Mouse (Mus musculus): ENCODE data around the gene Rnase4. TPM values are rescaled to one million over a fixed set of nuclear protein-coding genes. Genes with fewer than 3 reads are reported as not detected.

The Rnase4 gene
- total RNA-seq, 2 experiments from 2014 or later: 50.0 to 53.8 TPM

DNA sequence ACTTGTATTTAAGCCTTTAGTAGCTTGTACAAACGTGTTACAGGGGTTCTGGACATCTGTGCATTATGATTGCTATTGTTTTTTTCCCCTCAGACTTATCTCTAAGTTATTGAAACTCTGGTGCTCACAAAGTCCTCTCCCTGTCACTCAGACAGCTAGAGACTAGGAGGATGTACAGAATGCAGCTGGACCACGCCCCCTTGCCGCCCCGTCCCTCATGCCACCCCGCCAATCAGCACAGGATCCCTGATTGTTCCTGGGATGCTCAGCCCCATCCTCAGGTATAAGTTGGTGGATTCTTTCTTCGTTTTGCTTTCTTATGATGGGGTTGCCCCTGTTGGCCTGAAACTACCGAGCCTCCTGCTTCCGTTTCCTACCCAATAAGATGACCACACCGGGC, 22.6 kb downstream of the Rnase4 start:
- intact Hi-C loops (cut with DNase I): no loop called here
- no peak for DNase-seq (ENCODE audit: low spot score)

DNA sequence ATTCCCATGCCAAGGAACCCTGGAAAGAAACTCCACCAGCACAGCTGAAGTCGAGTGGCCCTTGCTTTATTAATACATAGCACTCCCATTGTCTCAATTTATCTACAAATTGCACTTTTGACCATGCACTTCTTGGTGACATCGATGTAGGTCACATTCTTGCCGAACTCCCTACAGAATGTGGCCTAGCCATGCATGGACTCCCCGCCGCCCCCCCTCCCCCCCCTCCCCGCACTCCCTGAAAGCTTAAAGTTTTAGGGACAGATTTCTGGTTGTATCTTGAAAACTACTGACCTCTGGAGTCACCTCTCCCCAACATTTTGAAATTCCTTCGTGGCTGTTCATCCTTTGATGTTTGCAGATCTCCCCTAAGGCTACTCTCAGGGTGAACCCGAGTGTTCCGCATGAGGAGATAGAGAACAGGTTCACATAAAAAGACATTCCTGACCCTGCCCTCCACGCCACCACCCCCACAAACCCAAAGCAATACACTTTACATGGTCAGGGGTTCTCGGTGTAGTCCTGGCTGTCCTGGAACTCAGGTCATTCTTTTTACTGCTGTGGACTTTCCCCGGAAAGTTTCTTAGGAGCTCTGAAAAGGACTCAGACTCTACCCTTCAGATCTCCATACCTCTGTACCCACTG, 23.2 kb downstream of the Rnase4 start, which contains the start of gene Eddm3b:
TSS of gene Eddm3b (plus strand) at position 511 of the 645 bp plus-strand sequence.
- intact Hi-C loops (cut with DNase I): no loop called here
- DNase-seq (ENCODE audit: low spot score): no peak

DNA sequence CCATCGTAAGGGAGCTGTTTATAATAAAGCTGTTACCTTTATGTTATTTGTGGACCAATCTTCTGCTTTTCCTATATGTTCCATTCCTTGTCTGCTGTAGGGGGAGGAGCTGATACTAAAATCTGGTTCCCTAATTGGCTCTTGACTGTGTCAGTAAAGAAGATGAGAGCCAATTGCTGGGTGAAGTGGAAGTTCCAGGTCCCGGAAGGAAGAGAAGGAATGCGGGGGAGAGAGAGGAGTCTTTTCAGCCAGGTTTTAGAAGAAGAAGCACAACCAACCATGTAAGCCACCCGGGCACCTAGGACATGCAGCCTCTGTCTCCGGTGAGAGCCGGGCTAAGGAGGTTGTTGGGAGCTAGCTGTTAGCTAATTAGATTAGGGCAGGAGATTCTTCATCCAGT, 34.8 kb downstream of the Rnase4 start:
- intact Hi-C loops (cut with DNase I): no loop called here
- DNase-seq (ENCODE audit: low spot score): no peak

DNA sequence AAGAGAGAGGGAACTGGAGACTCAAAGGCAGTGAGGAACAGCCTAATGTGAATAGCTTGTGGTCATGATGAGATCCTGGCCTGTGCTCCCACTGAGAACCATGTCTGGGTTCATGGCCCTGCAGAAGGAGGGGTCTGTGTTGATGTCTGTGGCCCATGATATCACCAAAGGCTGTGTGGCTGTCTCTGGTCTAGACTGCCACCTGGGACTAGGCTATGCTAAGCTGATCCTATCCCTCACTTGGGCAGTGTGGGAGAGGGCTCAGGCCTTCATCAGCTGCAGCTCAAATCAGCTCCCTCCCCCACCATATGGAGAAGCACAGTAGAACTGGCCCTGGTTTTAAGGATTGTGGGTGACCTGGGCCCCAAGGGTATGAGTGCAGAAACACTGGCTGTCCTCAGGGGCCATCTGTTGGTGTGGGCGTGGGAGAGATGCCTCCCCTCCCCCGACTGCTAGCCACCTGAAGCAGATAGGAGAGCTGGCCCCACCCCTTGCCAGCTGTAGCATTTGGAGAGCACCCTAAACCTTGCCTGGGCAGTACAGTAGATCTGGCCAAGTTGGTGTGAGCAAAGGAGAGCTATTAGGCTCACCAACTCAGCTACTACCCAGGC, 36.9 kb downstream of the Rnase4 start:
- DNase-seq (ENCODE audit: low spot score): no peak
- intact Hi-C loops (cut with DNase I): no loop called here

DNA sequence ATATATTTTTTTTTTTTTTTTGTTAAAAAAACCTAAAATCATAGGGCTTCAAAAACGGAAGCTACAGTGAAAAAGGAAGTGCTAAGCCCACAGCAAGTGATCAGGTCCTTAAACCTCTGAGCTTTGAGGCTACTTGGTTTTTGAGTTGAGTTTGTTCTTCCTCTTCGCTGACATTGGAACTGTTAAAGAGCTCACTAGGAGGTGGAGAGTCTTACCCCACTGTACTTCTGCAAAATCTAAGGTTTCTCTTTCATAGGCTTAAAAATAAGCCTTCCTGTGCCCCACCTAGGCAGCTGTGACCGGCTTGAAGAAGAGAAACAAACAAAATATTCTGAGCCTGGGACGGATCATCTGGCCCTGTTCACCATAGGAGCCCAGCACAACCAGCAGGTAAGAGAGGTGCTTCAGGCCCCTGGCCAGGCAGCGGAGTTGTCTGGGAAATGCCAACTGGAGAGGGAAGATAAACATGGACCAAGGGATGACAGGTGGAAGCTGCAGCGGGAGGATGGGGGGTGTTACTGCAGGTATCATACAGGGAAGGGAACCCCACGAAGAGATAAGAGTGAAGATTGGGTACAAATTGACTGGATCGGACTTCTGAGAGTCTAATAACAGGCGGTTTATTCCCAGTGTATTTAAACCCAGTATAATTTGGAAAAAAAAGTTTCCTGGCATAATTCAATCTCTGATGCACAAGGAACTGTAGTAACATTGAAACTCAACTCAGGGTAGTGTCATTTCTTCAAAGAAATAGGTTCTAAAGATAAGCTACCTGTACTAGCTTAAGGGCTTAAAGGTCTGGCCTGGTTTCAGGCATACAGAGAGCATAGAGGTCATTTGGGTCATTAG, 38.1 kb downstream of the Rnase4 start:
- intact Hi-C loops (cut with DNase I): no loop called here
- DNase-seq (ENCODE audit: low spot score): no peak

DNA sequence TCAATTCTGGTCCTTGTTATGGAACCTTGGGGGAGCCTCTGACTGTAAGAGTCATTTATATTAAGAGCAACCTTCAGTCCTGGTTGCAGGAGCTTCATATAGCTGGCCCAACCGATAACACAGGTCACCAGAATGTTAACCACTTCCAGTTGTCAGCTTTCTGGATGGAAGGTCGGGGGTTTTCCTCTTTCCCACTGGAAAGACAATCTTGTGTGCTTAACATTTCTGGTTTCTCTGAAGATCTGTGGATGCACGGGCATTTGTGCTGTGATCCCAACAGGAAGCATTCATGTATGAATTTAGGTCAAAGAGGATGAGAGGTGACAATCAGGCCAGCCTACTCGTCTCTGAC, 38.7 kb downstream of the Rnase4 start:
- intact Hi-C loops (cut with DNase I): no loop called here
- no peak for DNase-seq (ENCODE audit: low spot score)

DNA sequence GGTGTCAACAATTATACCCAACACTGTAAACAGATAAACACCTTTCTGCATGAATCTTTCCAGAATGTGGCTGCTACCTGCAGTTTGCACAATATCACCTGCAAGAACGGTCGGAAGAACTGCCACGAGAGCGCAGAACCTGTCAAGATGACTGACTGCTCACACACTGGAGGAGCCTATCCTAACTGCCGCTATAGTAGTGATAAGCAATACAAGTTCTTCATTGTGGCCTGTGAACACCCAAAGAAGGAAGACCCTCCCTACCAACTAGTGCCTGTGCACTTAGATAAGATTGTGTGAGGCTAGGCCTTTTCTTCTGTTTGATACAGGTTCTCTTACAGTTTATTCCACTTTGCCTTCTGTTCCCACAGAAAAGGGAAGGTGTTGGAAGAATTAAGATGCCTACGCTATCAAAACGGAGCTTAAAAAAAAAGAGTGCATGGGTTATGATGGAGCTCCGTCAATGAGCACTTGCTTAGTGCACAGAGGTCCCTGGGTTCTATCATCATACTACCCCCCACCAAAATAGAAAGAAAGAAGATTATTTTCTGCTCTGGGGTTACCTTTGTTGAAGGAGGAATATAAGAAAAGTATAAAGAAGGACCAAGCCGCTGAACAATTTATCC, 39.6 kb downstream of the Rnase4 start:
- intact Hi-C loops (cut with DNase I): no loop called here
- no peak for DNase-seq (ENCODE audit: low spot score)

DNA sequence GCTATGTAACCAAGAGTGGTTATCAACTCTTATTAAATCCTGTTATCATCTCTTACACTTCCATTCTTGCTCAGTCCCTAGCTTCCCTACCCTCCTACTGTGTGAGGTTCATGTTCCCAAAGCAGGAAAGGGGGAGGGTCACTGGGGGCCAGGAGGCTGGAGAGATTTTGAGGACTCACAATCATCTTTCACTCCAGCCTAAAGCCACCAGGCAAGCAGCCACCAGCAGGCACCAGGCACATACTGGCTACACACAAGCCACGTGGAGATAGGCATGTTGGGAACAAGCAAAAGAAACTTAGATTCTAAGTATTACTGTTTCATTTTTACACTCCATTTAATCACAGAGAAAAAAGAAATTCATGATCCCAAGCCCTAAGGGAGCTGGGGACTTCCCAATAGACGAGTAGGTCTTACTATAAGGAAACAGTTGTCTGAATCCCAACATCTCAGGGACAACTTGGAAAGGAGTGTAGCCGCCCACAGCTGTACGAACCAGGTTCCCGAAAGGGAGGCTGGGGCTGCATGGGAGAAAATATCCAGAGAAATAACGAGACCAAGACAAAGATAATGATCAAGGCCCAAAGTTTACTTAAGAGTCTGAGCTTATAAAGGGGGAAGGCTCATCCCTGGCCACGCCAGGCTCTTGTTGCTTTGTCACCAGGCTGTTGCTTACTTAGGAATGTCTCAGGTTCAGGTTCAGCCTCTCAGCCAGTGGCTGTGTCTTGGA, 40.4 kb downstream of the Rnase4 start:
- DNase-seq (ENCODE audit: low spot score): no peak
- intact Hi-C loops (cut with DNase I): no loop called here

DNA sequence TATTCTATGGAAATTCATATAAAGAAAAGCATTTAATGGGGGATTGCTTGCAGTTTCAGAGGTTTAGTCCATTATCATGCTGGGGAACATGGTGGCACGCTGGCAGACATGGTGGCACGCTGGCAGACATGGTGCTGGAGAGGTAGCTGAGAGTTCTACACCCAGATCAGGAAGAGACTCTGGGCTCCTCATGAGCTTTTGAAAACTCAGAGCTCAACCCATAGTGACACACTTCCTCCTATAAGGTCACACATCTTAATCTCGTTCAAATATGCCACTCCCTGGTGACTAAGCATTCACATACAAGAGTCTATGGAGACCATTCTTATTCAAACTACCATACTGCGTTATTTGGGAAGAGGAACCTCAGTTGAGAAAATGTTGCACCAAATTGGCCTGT, 41.5 kb downstream of the Rnase4 start:
- intact Hi-C loops (cut with DNase I): no loop called here
- no peak for DNase-seq (ENCODE audit: low spot score)

DNA sequence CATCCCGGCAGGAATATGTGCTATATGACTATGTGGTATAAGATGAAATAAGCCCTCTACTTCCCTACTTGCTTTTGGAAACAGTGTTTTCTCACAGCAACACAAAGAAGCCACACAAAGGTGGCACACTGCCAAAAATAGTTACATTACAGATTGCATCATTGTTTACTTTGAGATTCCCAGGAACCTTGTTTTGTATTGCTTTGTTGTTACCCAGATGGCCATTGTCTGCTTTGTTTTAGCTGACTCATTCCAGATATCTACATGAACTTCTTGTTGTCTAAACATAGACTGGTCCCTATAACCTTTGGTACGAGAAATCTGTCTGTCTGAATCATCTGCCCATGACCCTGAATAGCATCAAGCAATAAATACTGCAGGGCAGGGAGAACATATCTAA, 49.5 kb downstream of the Rnase4 start:
- no peak for DNase-seq (ENCODE audit: low spot score)
- intact Hi-C loops (cut with DNase I): no loop called here

DNA sequence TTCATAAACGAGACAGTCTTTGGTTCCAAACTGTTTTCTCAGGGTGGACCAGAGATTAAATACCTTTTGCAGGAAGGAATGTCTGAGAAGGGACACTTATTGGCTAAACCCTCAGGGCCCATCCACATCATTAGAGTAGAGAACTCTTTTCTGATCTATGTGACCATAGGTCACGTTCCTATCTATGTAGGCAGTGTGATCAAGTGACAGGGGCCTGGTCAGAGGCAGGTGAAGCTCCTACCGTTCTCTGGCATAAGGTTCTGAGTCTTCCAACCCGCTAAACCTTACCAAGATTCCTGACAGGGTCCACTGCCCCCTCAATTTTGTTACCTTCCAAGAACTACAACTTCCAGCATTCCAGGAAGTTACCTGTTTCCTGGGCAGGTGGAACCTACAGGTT, 51.2 kb downstream of the Rnase4 start:
- intact Hi-C loops (cut with DNase I): no loop called here
- no peak for DNase-seq (ENCODE audit: low spot score)

DNA sequence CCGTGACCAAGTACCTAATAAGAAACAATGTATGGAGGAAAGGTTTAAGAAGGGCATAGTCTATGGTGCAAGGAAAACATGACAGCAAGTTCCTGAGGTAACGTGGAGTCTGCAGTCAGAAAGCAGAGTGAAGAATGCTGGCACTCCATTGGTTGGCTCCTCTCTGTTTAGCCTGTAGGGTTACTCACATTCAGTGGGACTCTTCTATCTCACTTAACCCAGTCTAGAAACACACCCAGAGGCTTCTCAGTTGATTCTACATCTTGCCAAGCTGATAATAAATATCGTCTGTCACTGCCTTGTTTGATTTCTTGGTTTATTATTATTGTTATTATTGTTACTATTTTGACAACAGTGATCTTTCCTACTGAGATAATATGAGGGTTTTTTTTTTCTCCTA, 51.7 kb downstream of the Rnase4 start:
- no peak for DNase-seq (ENCODE audit: low spot score)
- intact Hi-C loops (cut with DNase I): no loop called here

DNA sequence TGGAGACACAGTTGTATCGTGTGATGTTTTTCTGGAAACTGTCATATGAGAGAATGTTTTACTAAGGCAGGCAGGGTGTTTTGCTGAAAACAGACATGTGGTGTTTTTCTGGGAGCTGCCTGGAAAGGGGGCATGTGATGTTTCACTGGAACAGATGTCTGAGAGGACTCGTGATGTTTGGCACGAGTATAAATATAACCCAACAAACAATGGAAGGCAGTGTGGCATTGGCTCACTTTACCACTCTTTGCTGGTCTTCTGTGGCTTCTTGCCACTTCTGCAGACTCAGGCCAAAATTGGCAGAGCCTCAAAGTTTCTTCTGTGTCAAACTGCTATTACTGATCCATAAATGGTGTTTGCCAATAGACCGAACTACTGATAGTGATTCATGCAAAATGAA, 52.4 kb downstream of the Rnase4 start:
- intact Hi-C loops (cut with DNase I): no loop called here
- DNase-seq (ENCODE audit: low spot score): no peak

DNA sequence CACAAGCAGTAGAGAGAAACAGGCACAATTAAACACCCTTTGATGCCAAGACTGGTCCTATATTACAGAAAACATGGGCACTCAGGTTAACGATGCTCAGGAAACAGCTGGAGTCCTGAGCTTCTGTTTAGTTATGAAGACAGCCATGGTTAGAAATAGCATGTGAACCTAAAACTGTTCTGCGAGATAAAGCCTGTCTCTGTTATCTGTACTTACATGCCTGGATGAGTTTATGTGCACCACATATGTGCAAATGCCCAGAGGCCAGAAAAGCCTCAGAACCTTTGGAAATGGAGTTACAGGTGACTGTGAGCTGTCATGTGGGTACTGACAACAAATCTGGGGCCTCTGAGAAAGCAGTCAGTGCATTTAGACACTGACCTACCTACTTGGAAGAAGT, 53.1 kb downstream of the Rnase4 start:
- intact Hi-C loops (cut with DNase I): no loop called here
- DNase-seq (ENCODE audit: low spot score): no peak

DNA sequence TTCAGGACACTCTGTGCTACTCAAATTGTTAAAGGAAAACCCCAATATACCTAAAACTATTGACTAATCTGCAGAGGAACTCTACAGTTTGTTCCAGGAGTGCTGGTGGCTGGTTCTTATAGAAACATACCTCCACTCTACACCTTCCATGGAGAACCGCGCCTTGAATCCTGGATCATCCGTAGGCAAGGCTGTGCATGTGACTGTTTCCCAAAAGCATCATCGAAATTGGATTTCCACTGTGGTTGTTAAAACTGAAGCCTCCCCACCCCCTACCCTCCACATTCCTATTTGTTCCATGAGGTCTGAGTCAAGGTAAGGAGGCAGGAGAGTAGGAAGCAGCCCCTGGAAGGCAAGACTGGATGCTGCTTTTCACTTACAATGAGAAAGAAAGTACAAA, 53.6 kb downstream of the Rnase4 start:
- no peak for DNase-seq (ENCODE audit: low spot score)
- intact Hi-C loops (cut with DNase I): no loop called here

DNA sequence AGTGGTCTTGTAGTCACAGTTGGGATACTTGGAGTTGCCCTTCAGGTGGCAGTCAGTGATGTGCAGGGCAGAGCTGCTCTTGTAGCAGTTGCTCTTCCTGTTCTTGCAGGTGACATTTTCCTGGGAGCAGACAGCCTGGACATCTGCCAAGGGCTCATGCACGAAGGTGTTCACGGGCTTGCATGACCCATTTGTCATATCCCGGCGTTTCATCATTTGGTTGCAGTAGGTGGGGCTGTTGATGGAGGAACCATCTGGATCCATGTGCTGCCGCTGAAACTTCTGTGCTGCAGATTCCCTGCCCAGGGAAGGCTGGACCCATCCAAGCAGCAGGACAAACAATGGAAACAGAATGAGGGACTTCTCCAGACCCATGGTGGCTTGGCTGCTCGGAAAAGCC, 54.6 kb downstream of the Rnase4 start:
- intact Hi-C loops (cut with DNase I): no loop called here
- DNase-seq (ENCODE audit: low spot score): no peak

DNA sequence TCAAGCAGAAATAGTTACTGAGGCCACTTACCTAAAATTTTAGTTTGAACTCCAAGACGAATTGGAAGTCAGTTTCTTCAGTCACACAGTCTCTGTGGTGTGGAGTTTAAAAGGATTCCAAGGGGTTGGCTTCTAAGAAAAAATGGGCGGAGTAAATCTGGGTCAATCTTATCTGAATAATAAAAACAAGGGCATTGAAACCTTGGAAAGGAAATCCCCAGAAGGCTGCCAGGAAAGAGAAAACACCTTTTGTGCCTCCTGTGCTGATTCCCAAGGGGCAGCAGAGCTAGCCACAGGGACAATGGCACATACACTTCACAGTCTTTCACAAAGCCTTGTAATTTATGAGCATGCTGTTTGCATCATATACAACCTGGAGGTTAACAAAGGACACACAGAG, 55.8 kb downstream of the Rnase4 start, which contains the start of gene Rnase1:
TSS of gene Rnase1 (minus strand) at position 101 of the 400 bp plus-strand sequence.
- intact Hi-C loops (cut with DNase I): no loop called here

DNA sequence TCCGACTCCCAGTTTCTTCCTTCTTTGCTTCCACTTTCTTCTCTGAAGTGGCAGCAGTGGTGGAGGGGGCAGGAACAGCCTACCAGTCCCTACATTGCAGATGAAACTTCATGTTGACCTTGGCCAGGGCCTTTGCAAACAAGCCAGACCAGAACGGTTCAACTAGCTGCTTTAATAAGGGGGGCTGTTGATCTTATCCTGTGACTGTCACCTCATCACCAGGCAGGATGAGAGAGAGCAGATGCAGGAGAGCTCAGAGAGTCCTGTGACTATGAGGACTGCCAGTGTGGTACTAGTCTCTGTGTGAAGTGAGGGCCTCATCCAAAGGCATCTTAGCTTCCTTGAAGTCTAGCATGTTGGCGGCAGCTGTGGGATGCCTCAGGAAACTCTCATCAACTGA, 57.1 kb downstream of the Rnase4 start:
- DNase-seq (ENCODE audit: low spot score): no peak
- intact Hi-C loops (cut with DNase I): no loop called here

More for the DNA sequence above, 55.8 kb downstream of the Rnase4 start, which contains the start of gene Rnase1:
- no peak for DNase-seq (ENCODE audit: low spot score)

DNA sequence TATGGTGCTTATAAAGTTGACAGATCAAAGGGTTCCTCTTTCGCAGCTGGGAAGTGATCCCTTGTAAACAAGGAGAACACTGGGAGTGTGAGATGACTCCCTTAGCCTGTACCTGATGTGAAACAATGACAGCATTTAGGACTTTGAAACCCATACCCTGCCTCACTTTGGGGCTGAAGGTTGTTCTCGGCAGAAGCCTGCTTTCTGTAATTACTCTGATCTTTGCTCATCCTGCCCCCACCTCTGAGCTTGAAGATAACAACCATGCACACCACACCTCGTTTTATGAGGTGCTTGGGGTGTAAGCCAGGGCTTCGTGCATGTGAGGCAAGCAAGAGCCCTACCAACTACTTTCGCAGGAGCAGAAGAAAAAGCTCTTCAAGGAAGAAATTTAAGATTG, 58.3 kb downstream of the Rnase4 start:
- intact Hi-C loops (cut with DNase I): no loop called here
- DNase-seq (ENCODE audit: low spot score): no peak

DNA sequence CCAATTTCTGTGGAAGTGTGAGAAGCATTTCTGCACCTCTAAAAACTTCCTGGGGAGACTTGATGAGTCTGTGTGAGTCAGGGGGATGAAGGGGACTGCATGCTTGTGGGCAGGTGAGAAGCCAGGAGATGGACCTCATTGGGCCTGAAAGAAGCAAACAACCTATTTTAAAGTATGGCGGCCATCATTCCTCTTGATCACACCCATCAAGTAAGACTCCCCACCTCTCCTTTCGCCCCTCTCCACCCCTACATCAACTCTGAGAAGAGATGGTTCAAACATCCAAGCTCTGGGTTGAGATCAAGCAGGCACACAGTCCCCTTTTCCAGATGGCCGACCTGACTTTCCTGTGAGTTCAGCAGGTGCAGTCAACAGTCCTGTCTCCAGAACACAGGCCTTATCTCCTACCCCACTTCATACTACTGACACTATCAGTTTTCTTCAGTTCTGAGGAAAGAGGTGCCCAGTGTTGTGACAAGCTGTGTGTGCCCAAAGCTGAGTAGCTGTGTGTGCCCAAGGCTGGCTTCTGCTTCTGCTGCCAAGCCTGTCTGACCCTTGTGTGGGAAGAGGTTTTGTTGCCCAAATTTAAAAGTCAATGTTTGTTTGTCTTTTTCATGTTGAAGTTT, 59.4 kb downstream of the Rnase4 start:
- intact Hi-C loops (cut with DNase I): no loop called here

More for the DNA sequence above, 59.4 kb downstream of the Rnase4 start:
- no peak for DNase-seq (ENCODE audit: low spot score)

All from heart, postnatal 25 days (tissue).